Mouse (Mus musculus) liver, adult 2 months (tissue): ENCODE results near the gene Ttpal.

Experiments
- CTCF ChIP-seq: fragments of 200-500 bp; IDR thresholded peaks from 2 replicates; pipeline ENCODE4 v1.5.1; 2011; ENCODE audit warnings: low read depth, low read length, control low read depth
- POLR2A ChIP-seq: fragments of 200-500 bp; IDR thresholded peaks from 2 replicates; pipeline ENCODE4 v1.6.1; 2011; ENCODE audit warnings: low read length, control low read depth; ENCODE audit not compliant: insufficient read depth; ENCODE audit errors: extremely low read depth

GRCm38 (mm10) chr2:163595119-163595518 is 7.0 kb upstream of the Ttpal start:
- TF ChIP-seq POLR2A, result no peak
- TF ChIP-seq CTCF, result no peak
